16 mouse cellular contexts compared by ENCODE assay signal in the genomic region with DNA sequence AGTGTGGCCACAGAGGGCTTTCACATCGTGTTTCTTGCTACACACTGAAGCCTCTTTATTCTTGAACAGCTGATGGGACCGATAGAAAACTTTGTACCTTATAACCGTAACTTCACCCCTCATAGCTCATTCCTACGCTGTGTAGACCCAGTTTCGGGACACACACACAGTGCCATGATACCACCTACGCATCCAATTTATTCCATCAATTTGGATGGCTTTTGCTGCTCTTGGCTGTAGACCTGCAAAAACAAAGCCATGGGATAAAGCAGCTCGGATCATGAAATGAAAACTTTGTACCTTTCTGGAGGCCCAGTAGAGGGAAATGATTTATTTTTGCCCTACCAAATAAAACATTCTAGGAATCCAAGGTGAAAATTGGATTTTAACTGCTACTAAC.
"Had no signal": no experiment of that assay in that cellular context is flagged by ENCODE, and none has a peak within 500 bp of the region (broad histone marks: within the 10 kb centered on the region; RNA-seq: fewer than 3 reads in every experiment).

No protein-coding gene starts in this region.

- H3K27ac ChIP-seq: neural tube, embryonic 13.5 days; neural tube, embryonic 15.5 days; stomach, embryonic 15.5 days; stomach, postnatal 0 days had no signal

- H3K4me1 ChIP-seq: neural tube, embryonic 13.5 days; stomach, embryonic 15.5 days had no signal

- H3K27me3 ChIP-seq: neural tube, embryonic 13.5 days; neural tube, embryonic 15.5 days; stomach, embryonic 15.5 days had no signal

- H3K36me3 ChIP-seq: neural tube, embryonic 13.5 days; neural tube, embryonic 15.5 days; stomach, embryonic 15.5 days had no signal

- DNase-seq: retina, postnatal 1 day; right cerebral cortex, adult 18-20 months; right cerebral cortex, postnatal 14 days; right cerebral cortex, postnatal 25 days; right cerebral cortex, postnatal 4 days; spleen, adult 18-20 months; thymus, adult 18-20 months; thymus, adult 2 months; thymus, postnatal 14 days; thymus, postnatal 25 days; thymus, postnatal 36 days; thymus, postnatal 4 days had no signal

- H3K4me3 ChIP-seq: neural tube, embryonic 13.5 days; neural tube, embryonic 15.5 days; stomach, embryonic 15.5 days had no signal
